ENCODE assay signal across 8 mouse cellular contexts in the genomic region with DNA sequence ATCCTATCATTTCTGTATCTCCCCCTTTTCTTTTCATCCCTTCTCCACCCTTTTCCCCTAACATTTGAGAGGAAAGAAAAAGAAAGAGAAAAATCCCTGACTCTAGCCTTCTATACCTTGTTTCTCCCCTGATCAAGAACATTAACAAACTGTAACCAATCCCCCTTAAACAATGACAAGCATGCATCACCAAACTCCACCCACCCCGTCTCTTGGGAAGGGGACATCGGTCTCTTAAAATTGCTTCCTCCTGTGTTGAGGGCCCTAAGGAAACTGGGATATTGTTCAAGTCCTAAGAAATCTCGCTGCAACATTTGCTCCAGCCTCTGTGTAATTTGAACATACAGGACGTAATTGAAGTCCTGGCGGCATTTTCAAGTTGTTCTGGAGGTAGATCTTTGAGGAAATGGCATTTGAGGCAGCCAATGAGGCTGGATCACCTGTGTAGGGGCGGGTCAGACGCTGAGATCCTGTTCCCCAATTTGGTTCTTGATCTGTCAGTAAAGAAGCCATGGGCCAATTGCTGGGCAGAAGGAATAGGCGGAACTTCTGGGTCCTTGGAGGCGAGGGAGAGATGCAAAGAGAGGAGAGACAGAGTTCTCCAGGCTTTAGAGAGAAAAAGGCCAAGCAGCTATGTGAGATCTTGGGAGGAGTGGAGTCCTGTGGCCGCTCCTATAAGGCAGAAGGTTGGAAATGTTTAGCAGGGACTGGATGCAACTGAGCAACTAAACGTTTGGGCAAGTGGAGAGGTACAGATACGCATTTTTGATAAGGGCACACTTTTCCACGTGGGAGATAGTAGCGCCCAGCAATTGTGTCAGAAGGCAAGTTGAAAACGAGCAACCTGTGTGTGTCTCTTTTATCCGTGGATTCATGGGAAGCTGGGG. TPM values are rescaled to one million over a fixed set of nuclear protein-coding genes. Genes with fewer than 3 reads are reported as not detected.
A peak's percentile ranks its signal among the peaks of the same experiment; 100 is the strongest.
DNase-seq lines count a peak whose midpoint lies in the region; ATAC-seq and TF ChIP-seq lines count a peak whose summit lies in the region.

No protein-coding gene starts in this region.

- dilution Hi-C loops in CH12.LX (cut with MboI; ENCODE audit: extremely low pct_ligation_motif_present, extremely low pct_unique_long_range_greater_than_20kb, low sequenced_read_pairs), result no loop called here

- H3K27me3 ChIP-seq in CH12.LX (replicated peaks), result no peaks in the 10 kb centered on the region
- H3K27me3 ChIP-seq in erythroblast, embryonic 14.5 days (ENCODE audit: control insufficient read depth), result peaks cover 24% of the 10 kb centered on the region
- H3K27me3 ChIP-seq in heart, embryonic 14.5 days (ENCODE audit: control insufficient read depth, insufficient read depth, low read length), result no peaks in the 10 kb centered on the region
- H3K27me3 ChIP-seq in kidney, postnatal 0 days (ENCODE audit: insufficient read depth, low read length), result no peaks in the 10 kb centered on the region
- no peaks in the 10 kb centered on the region for H3K27me3 ChIP-seq in liver, adult 2 months (ENCODE audit: control insufficient read depth, insufficient read depth, low read length)
- no peaks in the 10 kb centered on the region for H3K27me3 ChIP-seq in stomach, embryonic 15.5 days (replicated peaks)

- in situ Hi-C loops in CH12.LX (cut with MboI; ENCODE audit: low pct_ligation_motif_present, low pct_unique_long_range_greater_than_20kb, low sequenced_read_pairs), result loop anchor here (5.0 kb wide), 1 partner anchor 38 kb away; no protein-coding TSS in a partner anchor

- H3K4me1 ChIP-seq in CH12.LX (ENCODE audit: control insufficient read depth in 1 of 2, insufficient read depth in 2 of 2), result peaks cover 13 to 34% of the 10 kb centered on the region in 2 experiments; a peak in 3 of 4 replicates
- peaks cover 67% of the 10 kb centered on the region for H3K4me1 ChIP-seq in erythroblast, embryonic 14.5 days (ENCODE audit: control insufficient read depth)
- H3K4me1 ChIP-seq in heart, embryonic 14.5 days (ENCODE audit: control insufficient read depth in 2 of 2, insufficient read depth in 2 of 2, low read length in 2 of 2), result peaks cover 3 to 6% of the 10 kb centered on the region in 2 experiments; a peak in 2 of 4 replicates
- H3K4me1 ChIP-seq in kidney, postnatal 0 days (replicated peaks; ENCODE audit: insufficient read depth, low read length), result no peaks in the 10 kb centered on the region
- no peaks in the 10 kb centered on the region for H3K4me1 ChIP-seq in liver, adult 2 months (ENCODE audit: control insufficient read depth, insufficient read depth, low read length)
- peaks cover 5% of the 10 kb centered on the region for H3K4me1 ChIP-seq in stomach, embryonic 15.5 days

- TF ChIP-seq EP300 in CH12.LX (IDR thresholded peaks at IDR 0.05; ENCODE audit: low read length), result no peak

- no peak for TF ChIP-seq CTCF in CH12.LX (conservative IDR thresholded peaks at IDR 0.05 in 1 of 2, IDR thresholded peaks at IDR 0.05 in 1 of 2; ENCODE audit: low read depth in 2 of 2, low read length in 2 of 2)
- no peak for TF ChIP-seq CTCF in kidney, postnatal 0 days (IDR thresholded peaks at IDR 0.05; ENCODE audit: low read depth)
- no peak for TF ChIP-seq CTCF in liver, adult 2 months (IDR thresholded peaks at IDR 0.05; ENCODE audit: low read depth, low read length)

- H3K4me2 ChIP-seq in CH12.LX (ENCODE audit: insufficient read depth, low read depth, poor library complexity, severe bottlenecking), result peak overlapping the region; percentile 75
- peak overlapping the region; percentile 93 for H3K4me2 ChIP-seq in heart, embryonic 14.5 days (ENCODE audit: low read length)
- H3K4me2 ChIP-seq in kidney, postnatal 0 days (ENCODE audit: low read length), result peak overlapping the region; percentile 68
- peak overlapping the region; percentile 71 for H3K4me2 ChIP-seq in stomach, embryonic 15.5 days

- H3K79me2 ChIP-seq in CH12.LX (replicated peaks; ENCODE audit: control insufficient read depth, extremely low read depth, insufficient read depth, poor library complexity, severe bottlenecking), result peaks cover 9% of the 10 kb centered on the region
- H3K79me2 ChIP-seq in liver, adult 2 months (ENCODE audit: control insufficient read depth, insufficient read depth, low read length), result no peaks in the 10 kb centered on the region

- H3K9ac ChIP-seq in CH12.LX (ENCODE audit: insufficient read depth, low read depth), result peak overlapping the region; percentile 81
- H3K9ac ChIP-seq in heart, embryonic 14.5 days (ENCODE audit: low read length), result peak overlapping the region; percentile 65
- peak overlapping the region; percentile 43; the same call in 1 of the 2 replicates for H3K9ac ChIP-seq in kidney, postnatal 0 days (ENCODE audit: low read depth, low read length)
- no peak overlapping the region for H3K9ac ChIP-seq in liver, adult 2 months (ENCODE audit: low read depth, low read length)
- no peak overlapping the region; the same call in 1 of the 2 replicates for H3K9ac ChIP-seq in stomach, embryonic 15.5 days

- peak; percentile 82 for DNase-seq in CH12.LX (ENCODE audit: extremely low read depth)
- peak; percentile 82 for DNase-seq in brain, embryonic 18.5 days (ENCODE audit: low read depth, low spot score)
- DNase-seq in kidney, postnatal 0 days (ENCODE audit: low spot score), result peak; percentile 94
- DNase-seq in liver, adult 2 months (ENCODE audit: extremely low read depth, low read depth, low spot score), result peak; percentile 68
- DNase-seq in monocyte, adult 2 months (ENCODE audit: low read depth in 1 of 2, low spot score in 2 of 2), result peak; percentile 59 to 76

- 2% methylated on average over 16 of the region's 16 CpGs for WGBS in heart, embryonic 14.5 days
- WGBS in kidney, postnatal 0 days, result 3% methylated on average over 16 of the region's 16 CpGs
- WGBS in liver, adult 2 months, result 3% methylated on average over 16 of the region's 16 CpGs
- WGBS in stomach, embryonic 15.5 days, result 1% methylated on average over 16 of the region's 16 CpGs

- peak overlapping the region; percentile 19; the same call in 1 of the 2 replicates for H3K27ac ChIP-seq in CH12.LX (ENCODE audit: insufficient read depth, low read depth)
- 0 out of 4 replicates have a peak overlapping the region, but pooled peaks of 1 of the 2 experiments have one; percentile 38 for H3K27ac ChIP-seq in heart, embryonic 14.5 days (replicated peaks in 1 of 2; ENCODE audit: control insufficient read depth in 1 of 2, insufficient read depth in 1 of 2, low read depth in 2 of 2, low read length in 2 of 2)
- H3K27ac ChIP-seq in kidney, postnatal 0 days, result no peak overlapping the region
- no peak overlapping the region for H3K27ac ChIP-seq in liver, adult 2 months (replicated peaks; ENCODE audit: insufficient read depth, low read depth, low read length)
- H3K27ac ChIP-seq in stomach, embryonic 15.5 days, result peak overlapping the region; percentile 22; the same call in 1 of the 2 replicates

- ATAC-seq in heart, embryonic 14.5 days (ENCODE audit: insufficient number of reproducible peaks, insufficient read depth, low FRiP score, low read depth), result peak; percentile 83
- peak; percentile 95 for ATAC-seq in kidney, postnatal 0 days (replicated peaks; ENCODE audit: low FRiP score, low read depth)
- ATAC-seq in stomach, embryonic 15.5 days (ENCODE audit: insufficient read depth, low FRiP score, low read depth), result peak; percentile 95

- H3K4me3 ChIP-seq in CH12.LX (replicated peaks in 1 of 3; ENCODE audit: low read depth in 2 of 3, low read length in 2 of 3, poor library complexity in 1 of 3), result peak overlapping the region; percentile 57 to 82 (median 70)
- peak overlapping the region; percentile 80 for H3K4me3 ChIP-seq in erythroblast, embryonic 14.5 days (replicated peaks)
- peak overlapping the region; percentile 47 to 52 for H3K4me3 ChIP-seq in heart, embryonic 14.5 days (ENCODE audit: control insufficient read depth in 1 of 2, insufficient read depth in 1 of 2, low read depth in 1 of 2, low read length in 2 of 2)
- H3K4me3 ChIP-seq in kidney, postnatal 0 days (replicated peaks; ENCODE audit: low read depth, low read length), result peak overlapping the region; percentile 34
- no peak overlapping the region for H3K4me3 ChIP-seq in liver, adult 2 months (ENCODE audit: insufficient read depth, low read depth, low read length)
- H3K4me3 ChIP-seq in stomach, embryonic 15.5 days (replicated peaks), result peak overlapping the region; percentile 42

- H3K36me3 ChIP-seq in CH12.LX (replicated peaks in 1 of 2; ENCODE audit: control insufficient read depth in 1 of 2, insufficient read depth in 1 of 2, low read length in 1 of 2), result no peaks in the 10 kb centered on the region
- peaks cover 15% of the 10 kb centered on the region for H3K36me3 ChIP-seq in erythroblast, embryonic 14.5 days (ENCODE audit: control insufficient read depth)
- no peaks in the 10 kb centered on the region for H3K36me3 ChIP-seq in heart, embryonic 14.5 days (ENCODE audit: control insufficient read depth, insufficient read depth, low read length)
- H3K36me3 ChIP-seq in kidney, postnatal 0 days (ENCODE audit: insufficient read depth, low read length), result no peaks in the 10 kb centered on the region
- H3K36me3 ChIP-seq in liver, adult 2 months (ENCODE audit: control insufficient read depth, insufficient read depth, low read length), result no peaks in the 10 kb centered on the region
- no peaks in the 10 kb centered on the region for H3K36me3 ChIP-seq in stomach, embryonic 15.5 days

- no peak for TF ChIP-seq RAD21 in CH12.LX (IDR thresholded peaks at IDR 0.05; ENCODE audit: low read depth, low read length)

- H3K9me3 ChIP-seq in CH12.LX (replicated peaks; ENCODE audit: low read length), result peaks cover 11% of the 10 kb centered on the region
- peaks cover 10% of the 10 kb centered on the region for H3K9me3 ChIP-seq in erythroblast, embryonic 14.5 days (ENCODE audit: control insufficient read depth, low read length)
- no peaks in the 10 kb centered on the region for H3K9me3 ChIP-seq in heart, embryonic 14.5 days (ENCODE audit: control insufficient read depth, low read length)
- no peaks in the 10 kb centered on the region for H3K9me3 ChIP-seq in kidney, postnatal 0 days (replicated peaks; ENCODE audit: low read length)
- no peaks in the 10 kb centered on the region for H3K9me3 ChIP-seq in stomach, embryonic 15.5 days

- peak; percentile 72 for TF ChIP-seq POLR2A in CH12.LX (IDR thresholded peaks at IDR 0.05; ENCODE audit: low read depth, low read length)
- TF ChIP-seq POLR2A in liver, adult 2 months (IDR thresholded peaks at IDR 0.05; ENCODE audit: extremely low read depth, insufficient read depth, low read length), result no peak

RNA-seq across cellular contexts. Expression of a gene that starts 5.5 kb away (rescaled TPM):
- total RNA-seq in CH12.LX (2012; rRNA removed) (28.3 and 49.8 TPM in 2 replicates), CH12.LX (2014; rRNA removed) (6.1 and 7.5 TPM in 2 replicates)
- 5.5 and 7.0 TPM in 2 replicates for polyA plus RNA-seq in CH12.LX (2012; ENCODE audit: insufficient read length, low read depth)
- 0.21 and 0.47 TPM in 2 replicates for polyA plus RNA-seq in erythroblast, embryonic 14.5 days (2012)
- polyA plus RNA-seq in heart, embryonic 14.5 days (2014; fragmentation: Nextera tagmentation; extraction: Ambion mirVana), result 52.1 and 56.8 TPM in 2 replicates
- 40.6 and 42.0 TPM in 2 replicates for polyA plus RNA-seq in kidney, postnatal 0 days (2015; fragmentation: Nextera tagmentation; extraction: Ambion mirVana)
- total RNA-seq in liver, adult 2 months (2014; rRNA removed), result 14.8 and 15.2 TPM in 2 replicates
- polyA plus RNA-seq in liver, adult 2 months (2012; rRNA removed), result 23.3 and 35.3 TPM in 2 replicates
- 29.1 and 30.6 TPM in 2 replicates for polyA plus RNA-seq in stomach, embryonic 15.5 days (2015; fragmentation: Nextera tagmentation; extraction: Ambion mirVana)

RNA-seq across cellular contexts. Expression of a gene that starts 23.9 kb away (rescaled TPM):
- total RNA-seq in CH12.LX (2012; rRNA removed) (68.3 and 109 TPM in 2 replicates), CH12.LX (2014; rRNA removed) (21.0 and 25.9 TPM in 2 replicates)
- 19.8 and 20.0 TPM in 2 replicates for polyA plus RNA-seq in CH12.LX (2012; ENCODE audit: insufficient read length, low read depth)
- 12.5 and 19.4 TPM in 2 replicates for polyA plus RNA-seq in erythroblast, embryonic 14.5 days (2012)
- polyA plus RNA-seq in heart, embryonic 14.5 days (2014; fragmentation: Nextera tagmentation; extraction: Ambion mirVana), result 0.46 and 1.2 TPM in 2 replicates
- 0.75 and 1.3 TPM in 2 replicates for polyA plus RNA-seq in kidney, postnatal 0 days (2015; fragmentation: Nextera tagmentation; extraction: Ambion mirVana)
- 11.2 and 14.4 TPM in 2 replicates for total RNA-seq in liver, adult 2 months (2014; rRNA removed)
- 25.9 and 55.6 TPM in 2 replicates for polyA plus RNA-seq in liver, adult 2 months (2012; rRNA removed)
- polyA plus RNA-seq in stomach, embryonic 15.5 days (2015; fragmentation: Nextera tagmentation; extraction: Ambion mirVana), result 3.8 and 8.0 TPM in 2 replicates

RNA-seq across cellular contexts. Expression of a gene that starts 35.0 kb away (rescaled TPM):
- total RNA-seq in CH12.LX (2012; rRNA removed) (2.0 and 3.9 TPM in 2 replicates), CH12.LX (2014; rRNA removed) (2.0 and 2.2 TPM in 2 replicates)
- polyA plus RNA-seq in CH12.LX (2012; ENCODE audit: insufficient read length, low read depth), result 0.70 and 0.71 TPM in 2 replicates
- 0.17 and 0.27 TPM in 2 replicates for polyA plus RNA-seq in erythroblast, embryonic 14.5 days (2012)
- polyA plus RNA-seq in heart, embryonic 14.5 days (2014; fragmentation: Nextera tagmentation; extraction: Ambion mirVana), result 0.22 and 0.71 TPM in 2 replicates
- not detected in 2 replicates for polyA plus RNA-seq in kidney, postnatal 0 days (2015; fragmentation: Nextera tagmentation; extraction: Ambion mirVana)
- total RNA-seq in liver, adult 2 months (2014; rRNA removed), result 0.07 TPM in 1 of 2 replicates, not detected in the other
- polyA plus RNA-seq in liver, adult 2 months (2012; rRNA removed), result 0.04 TPM in 1 of 2 replicates, not detected in the other
- 0.21 and 0.23 TPM in 2 replicates for polyA plus RNA-seq in stomach, embryonic 15.5 days (2015; fragmentation: Nextera tagmentation; extraction: Ambion mirVana)

RNA-seq across cellular contexts. Expression of a gene that starts 56.3 kb away (rescaled TPM):
- total RNA-seq in CH12.LX (2012; rRNA removed) (6.2 and 6.8 TPM in 2 replicates), CH12.LX (2014; rRNA removed) (2.1 and 2.7 TPM in 2 replicates)
- 1.5 and 1.7 TPM in 2 replicates for polyA plus RNA-seq in CH12.LX (2012; ENCODE audit: insufficient read length, low read depth)
- polyA plus RNA-seq in erythroblast, embryonic 14.5 days (2012), result not detected in 2 replicates
- polyA plus RNA-seq in heart, embryonic 14.5 days (2014; fragmentation: Nextera tagmentation; extraction: Ambion mirVana), result 0.24 and 0.47 TPM in 2 replicates
- polyA plus RNA-seq in kidney, postnatal 0 days (2015; fragmentation: Nextera tagmentation; extraction: Ambion mirVana), result 5.8 and 6.2 TPM in 2 replicates
- total RNA-seq in liver, adult 2 months (2014; rRNA removed), result not detected in 2 replicates
- polyA plus RNA-seq in liver, adult 2 months (2012; rRNA removed), result not detected in 2 replicates
- polyA plus RNA-seq in stomach, embryonic 15.5 days (2015; fragmentation: Nextera tagmentation; extraction: Ambion mirVana), result 2.5 and 2.6 TPM in 2 replicates

RNA-seq across cellular contexts. Expression of a gene that starts 59.5 kb away (rescaled TPM):
- 30.6 and 34.7 TPM in 2 replicates for total RNA-seq in CH12.LX (2012; rRNA removed)
- 27.6 and 28.1 TPM in 2 replicates for total RNA-seq in CH12.LX (2014; rRNA removed)
- 22.4 and 23.2 TPM in 2 replicates for polyA plus RNA-seq in CH12.LX (2012; ENCODE audit: insufficient read length, low read depth)
- polyA plus RNA-seq in erythroblast, embryonic 14.5 days (2012), result 4.1 and 5.6 TPM in 2 replicates
- polyA plus RNA-seq in heart, embryonic 14.5 days (2014; fragmentation: Nextera tagmentation; extraction: Ambion mirVana), result 41.4 and 42.1 TPM in 2 replicates
- 30.4 TPM in 2 replicates for polyA plus RNA-seq in kidney, postnatal 0 days (2015; fragmentation: Nextera tagmentation; extraction: Ambion mirVana)
- 13.5 and 13.6 TPM in 2 replicates for total RNA-seq in liver, adult 2 months (2014; rRNA removed)
- polyA plus RNA-seq in liver, adult 2 months (2012; rRNA removed), result 13.0 and 19.5 TPM in 2 replicates
- polyA plus RNA-seq in stomach, embryonic 15.5 days (2015; fragmentation: Nextera tagmentation; extraction: Ambion mirVana), result 37.6 and 37.7 TPM in 2 replicates

Comparison
In these comparisons a context has a peak if more than half of its experiments do, and no peak if none do; other contexts are left out.
1. H3K27ac ChIP-seq: peak in CH12.LX (single experiment) and stomach, embryonic 15.5 days (single experiment); none in kidney, postnatal 0 days (single experiment) and liver, adult 2 months (single experiment).
2. H3K9ac ChIP-seq: peak in CH12.LX (single experiment), heart, embryonic 14.5 days (single experiment) and kidney, postnatal 0 days (single experiment); none in liver, adult 2 months (single experiment) and stomach, embryonic 15.5 days (single experiment).
3. Peak in every context shown above with its lines, with median percentiles within 50 percentile points of each other: DNase-seq, H3K4me2 ChIP-seq and ATAC-seq.